10 mouse cellular contexts compared by ENCODE assay signal in the genomic region with DNA sequence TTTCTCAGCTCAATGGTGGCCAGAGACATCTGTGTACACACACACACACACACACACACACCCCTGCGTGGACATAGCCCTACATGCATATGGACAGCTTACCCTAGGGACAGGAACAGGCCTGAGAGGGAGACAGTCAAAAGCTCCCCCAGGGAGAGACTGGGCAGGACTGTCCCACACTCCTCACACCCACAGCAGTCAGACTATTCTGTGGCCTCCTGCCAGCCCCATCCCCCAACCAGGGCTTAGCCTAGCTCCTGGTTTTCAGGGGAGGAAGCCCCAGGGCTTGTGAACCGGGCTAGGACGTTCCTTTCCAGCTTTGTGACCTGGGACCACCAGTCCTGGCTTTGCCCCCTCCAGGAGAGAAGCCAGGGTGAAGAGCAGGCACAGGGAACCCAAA. TPM values are rescaled to one million over a fixed set of nuclear protein-coding genes. Genes with fewer than 3 reads are reported as not detected.
A peak's percentile ranks its signal among the peaks of the same experiment; 100 is the strongest.
DNase-seq lines count a peak whose midpoint lies in the region; ATAC-seq lines count a peak whose summit lies in the region.
"Had no signal": no experiment of that assay in that cellular context is flagged by ENCODE, and none has a peak within 500 bp of the region (broad histone marks: within the 10 kb centered on the region; RNA-seq: fewer than 3 reads in every experiment).

No protein-coding gene starts in this region.

- peaks cover 14% of the 10 kb centered on the region for H3K27me3 ChIP-seq in forebrain, embryonic 13.5 days
- no peaks in the 10 kb centered on the region for H3K27me3 ChIP-seq in hindbrain, embryonic 14.5 days (ENCODE audit: control insufficient read depth, insufficient read depth, low read length)
- no peaks in the 10 kb centered on the region for H3K27me3 ChIP-seq in midbrain, embryonic 15.5 days (replicated peaks)

- H3K4me1 ChIP-seq in forebrain, embryonic 13.5 days = peaks cover 66% of the 10 kb centered on the region
- peaks cover 59% of the 10 kb centered on the region for H3K4me1 ChIP-seq in hindbrain, embryonic 14.5 days (replicated peaks; ENCODE audit: control insufficient read depth, insufficient read depth, low read length)
- H3K4me1 ChIP-seq in midbrain, embryonic 15.5 days = peaks cover 66% of the 10 kb centered on the region

- intact Hi-C loops in left cerebral cortex, postnatal 36 days (cut with DNase I) = no loop called here

- H3K9ac ChIP-seq in forebrain, embryonic 13.5 days = peak overlapping the region; percentile 50; the same call in 1 of the 2 replicates
- no peak overlapping the region; the same call in 1 of the 2 replicates for H3K9ac ChIP-seq in hindbrain, embryonic 14.5 days
- no peak overlapping the region for H3K9ac ChIP-seq in midbrain, embryonic 15.5 days

- 14% methylated on average over 3 of the region's 3 CpGs for WGBS in forebrain, embryonic 13.5 days
- WGBS in hindbrain, embryonic 14.5 days = 9% methylated on average over 3 of the region's 3 CpGs
- WGBS in midbrain, embryonic 15.5 days = 11% methylated on average over 3 of the region's 3 CpGs

- peak; percentile 50 to 59 for DNase-seq in kidney, postnatal 4 days
- no peak for DNase-seq in kidney, adult 8-10 months
- DNase-seq in hindbrain, embryonic 14.5 days (ENCODE audit: low spot score) = no peak
- DNase-seq in left cerebral cortex, postnatal 36 days (ENCODE audit: low spot score in 2 of 2) = no peak
- no peak for DNase-seq in urinary bladder, postnatal 4 days (ENCODE audit: low spot score in 2 of 2)
- no peak for DNase-seq in spleen, adult 18-20 months
- DNase-seq: cerebellum, adult 8-10 months had no signal

- H3K4me3 ChIP-seq in forebrain, embryonic 13.5 days = no peak overlapping the region
- H3K4me3 ChIP-seq in hindbrain, embryonic 14.5 days (replicated peaks; ENCODE audit: low read length) = no peak overlapping the region
- H3K4me3 ChIP-seq in midbrain, embryonic 15.5 days = no peak overlapping the region

- H3K4me2 ChIP-seq in forebrain, embryonic 13.5 days = no peak overlapping the region; the same call in 1 of the 2 replicates
- no peak overlapping the region for H3K4me2 ChIP-seq in hindbrain, embryonic 14.5 days (replicated peaks)
- no peak overlapping the region for H3K4me2 ChIP-seq in midbrain, embryonic 15.5 days

- no peaks in the 10 kb centered on the region for H3K9me3 ChIP-seq in forebrain, embryonic 13.5 days (replicated peaks)
- no peaks in the 10 kb centered on the region for H3K9me3 ChIP-seq in hindbrain, embryonic 14.5 days (ENCODE audit: control insufficient read depth, low read length)
- no peaks in the 10 kb centered on the region for H3K9me3 ChIP-seq in midbrain, embryonic 15.5 days

- 0 out of 2 replicates have a peak, but pooled peaks have one; percentile 14 for ATAC-seq in forebrain, embryonic 13.5 days
- ATAC-seq in hindbrain, embryonic 14.5 days (ENCODE audit: low FRiP score) = 0 out of 2 replicates have a peak, but pooled peaks have one; percentile 16
- no peak for ATAC-seq in midbrain, embryonic 15.5 days (replicated peaks)

- no peaks in the 10 kb centered on the region for H3K36me3 ChIP-seq in forebrain, embryonic 13.5 days (ENCODE audit: poor library complexity, severe bottlenecking)
- no peaks in the 10 kb centered on the region; the same call in 1 of the 2 replicates for H3K36me3 ChIP-seq in hindbrain, embryonic 14.5 days (replicated peaks; ENCODE audit: control insufficient read depth, insufficient read depth)
- H3K36me3 ChIP-seq in midbrain, embryonic 15.5 days (replicated peaks) = no peaks in the 10 kb centered on the region

- peak overlapping the region; percentile 11; the same call in 1 of the 2 replicates for H3K27ac ChIP-seq in forebrain, embryonic 13.5 days
- H3K27ac ChIP-seq in hindbrain, embryonic 14.5 days = no peak overlapping the region
- H3K27ac ChIP-seq in midbrain, embryonic 15.5 days = peak overlapping the region; percentile 30; the same call in 1 of the 2 replicates

RNA-seq across cellular contexts. Expression of gene Cacna1h, which starts 17.4 kb away (rescaled TPM):
- polyA plus RNA-seq in forebrain, embryonic 13.5 days (2015; fragmentation: Nextera tagmentation; extraction: Ambion mirVana) = 7.9 and 9.1 TPM in 2 replicates
- polyA plus RNA-seq in hindbrain, embryonic 14.5 days (2014; fragmentation: Nextera tagmentation; extraction: Ambion mirVana) = 10.6 and 14.1 TPM in 2 replicates
- 14.2 and 15.7 TPM in 2 replicates for polyA plus RNA-seq in midbrain, embryonic 15.5 days (2015; fragmentation: Nextera tagmentation; extraction: Ambion mirVana)
- 10 to 100 TPM; 29.7 to 53.7 TPM for total RNA-seq in left cerebral cortex, postnatal 36 days (2021)

RNA-seq across cellular contexts. Expression of gene Tekt4, which starts 38.2 kb away (rescaled TPM):
- polyA plus RNA-seq in forebrain, embryonic 13.5 days (2015; fragmentation: Nextera tagmentation; extraction: Ambion mirVana) = 0.57 and 0.82 TPM in 2 replicates
- 1.2 and 2.4 TPM in 2 replicates for polyA plus RNA-seq in hindbrain, embryonic 14.5 days (2014; fragmentation: Nextera tagmentation; extraction: Ambion mirVana)
- polyA plus RNA-seq in midbrain, embryonic 15.5 days (2015; fragmentation: Nextera tagmentation; extraction: Ambion mirVana) = 1.2 TPM in 2 replicates
- total RNA-seq in left cerebral cortex, postnatal 36 days (2021) = 1 to 10 TPM; 1.8 to 3.5 TPM
- total RNA-seq: megakaryocyte-erythroid progenitor cell, adult 5-6 weeks had no signal

RNA-seq across cellular contexts. Expression of gene Tpsg1, which starts 47.1 kb away (rescaled TPM):
- polyA plus RNA-seq in forebrain, embryonic 13.5 days (2015; fragmentation: Nextera tagmentation; extraction: Ambion mirVana) = 0.66 and 1.0 TPM in 2 replicates
- polyA plus RNA-seq in hindbrain, embryonic 14.5 days (2014; fragmentation: Nextera tagmentation; extraction: Ambion mirVana) = 1.2 TPM in 1 of 2 replicates, not detected in the other
- polyA plus RNA-seq in midbrain, embryonic 15.5 days (2015; fragmentation: Nextera tagmentation; extraction: Ambion mirVana) = 0.79 and 0.93 TPM in 2 replicates
- total RNA-seq in left cerebral cortex, postnatal 36 days (2021) = not detected
- total RNA-seq: megakaryocyte-erythroid progenitor cell, adult 5-6 weeks had no signal

RNA-seq across cellular contexts. Expression of gene Tpsb2, which starts 50.1 kb away (rescaled TPM):
- not detected in 2 replicates for polyA plus RNA-seq in forebrain, embryonic 13.5 days (2015; fragmentation: Nextera tagmentation; extraction: Ambion mirVana)
- 0.36 TPM in 1 of 2 replicates, not detected in the other for polyA plus RNA-seq in hindbrain, embryonic 14.5 days (2014; fragmentation: Nextera tagmentation; extraction: Ambion mirVana)
- 0.15 and 0.70 TPM in 2 replicates for polyA plus RNA-seq in midbrain, embryonic 15.5 days (2015; fragmentation: Nextera tagmentation; extraction: Ambion mirVana)
- total RNA-seq in left cerebral cortex, postnatal 36 days (2021) = not detected
- total RNA-seq: megakaryocyte-erythroid progenitor cell, adult 5-6 weeks had no signal

Comparison
In these comparisons a context has a peak if more than half of its experiments do, and no peak if none do; other contexts are left out.
1. DNase-seq: peak in kidney, postnatal 4 days (2 of 2); none in kidney, adult 8-10 months (0 of 2), hindbrain, embryonic 14.5 days (single experiment), left cerebral cortex, postnatal 36 days (0 of 2), urinary bladder, postnatal 4 days (0 of 2) and spleen, adult 18-20 months (0 of 2).